Mouse (Mus musculus) frontal cortex, postnatal 36 days (tissue): Measurements from ENCODE around the gene Tubg1.

Source experiments
- DNase-seq, 2 experiments: peaks; one replicate each; pipeline ENCODE4 v3.0.0; 2022; ENCODE audit warnings: low spot score in 2 of 2

Tubg1 gene

GRCm38 (mm10) chr11:101119761-101120544, at the start of gene Tubg1, which contains the start of gene Retreg3:
TSS of gene Tubg1 (plus strand) at chr11:101119938.
TSS of gene Retreg3 (minus strand) at chr11:101119893.
- peak; percentile 99 for DNase-seq

- DNase-seq: no peak
Measured at GRCm38 (mm10) chr11:101070189-101070527, 49.6 kb upstream of the Tubg1 start.

GRCm38 (mm10) chr11:101070987-101071386, 48.8 kb upstream of the Tubg1 start:
- no peak for DNase-seq

- DNase-seq: no peak
Measured at GRCm38 (mm10) chr11:101071810-101072428, 47.8 kb upstream of the Tubg1 start.

- no peak for DNase-seq
Measured at GRCm38 (mm10) chr11:101078121-101078520, 41.6 kb upstream of the Tubg1 start, which contains the start of gene Hsd17b1. TSS of gene Hsd17b1 (plus strand) at chr11:101078411.

- no peak for DNase-seq
Measured at GRCm38 (mm10) chr11:101079746-101080145, 40.0 kb upstream of the Tubg1 start.

GRCm38 (mm10) chr11:101080421-101080820, 39.3 kb upstream of the Tubg1 start:
- DNase-seq: no peak

GRCm38 (mm10) chr11:101081659-101082058, 38.1 kb upstream of the Tubg1 start:
- DNase-seq: no peak

- peak; percentile 88 to 92 for DNase-seq
Measured at GRCm38 (mm10) chr11:101082208-101083082, 37.3 kb upstream of the Tubg1 start, which contains the start of gene Coasy. TSS of gene Coasy (plus strand) at chr11:101082565.

GRCm38 (mm10) chr11:101083083-101083697, 36.5 kb upstream of the Tubg1 start:
- no peak for DNase-seq

- DNase-seq: no peak
Measured at GRCm38 (mm10) chr11:101084246-101084645, 35.5 kb upstream of the Tubg1 start.

- no peak for DNase-seq
Measured at GRCm38 (mm10) chr11:101084811-101085210, 34.9 kb upstream of the Tubg1 start.

GRCm38 (mm10) chr11:101085617-101086322, 34.0 kb upstream of the Tubg1 start:
- DNase-seq: no peak

GRCm38 (mm10) chr11:101086323-101086674, 33.4 kb upstream of the Tubg1 start:
- DNase-seq: no peak

- DNase-seq: peak; percentile 91 to 95
Measured at GRCm38 (mm10) chr11:101086756-101087681, 32.7 kb upstream of the Tubg1 start, which contains the start of gene Mlx. TSS of gene Mlx (plus strand) at chr11:101087277.

- DNase-seq: no peak
Measured at GRCm38 (mm10) chr11:101087682-101088055, 32.1 kb upstream of the Tubg1 start.

- DNase-seq: no peak
Measured at GRCm38 (mm10) chr11:101089931-101090330, 29.8 kb upstream of the Tubg1 start.

GRCm38 (mm10) chr11:101094930-101095313, 24.8 kb upstream of the Tubg1 start:
- peak; percentile 22 to 34 for DNase-seq

- peak; percentile 92 to 94 for DNase-seq
Measured at GRCm38 (mm10) chr11:101095314-101096024, 24.3 kb upstream of the Tubg1 start, which contains the start of gene Psmc3ip. TSS of gene Psmc3ip (minus strand) at chr11:101095436.
